Mouse (Mus musculus) liver, embryonic 11.5 days (tissue): ENCODE data around the gene Stx17. TPM values are rescaled to one million over a fixed set of nuclear protein-coding genes. Genes with fewer than 3 reads are reported as not detected.

Experiments used
- microRNA counts: library from miRNA; unstranded; fragments of <30 nt; microRNA quantifications from one replicate; lab custom pipeline; 2015
- microRNA-seq: library from miRNA; unstranded; fragments of <30 nt; microRNA quantifications from one replicate; pipeline ENCODE4, GENCODE M21; 2017; ENCODE audit warnings: borderline number of aligned reads
- polyA plus RNA-seq: library from polyadenylated mRNA; unstranded; fragments of >200 nt; fragmentation: Nextera tagmentation; extraction: Ambion mirVana; gene quantifications from 2 replicates; pipeline ENCODE4 v1.2.1, GENCODE M21; 2014

The Stx17 gene
- polyA plus RNA-seq, 1 experiment from 2014 or later: 28.2 TPM

MicroRNAs encoded within 50 kb of the gene (microRNA counts, 519-probe panel; counts per million panel counts)
- microRNA mmu-miR-1958 (lab: Ali Mortazavi, UCI): not detected

Small RNA genes within 50 kb of the gene (microRNA-seq; reads per million reads assigned to microRNA genes)
- not detected for gene Mir1958

Other genes with a start within 250 kb of the Stx17 start
- 0.04 TPM in 2 replicates for gene Nr4a3, start 79.8 kb upstream of the Stx17 start, polyA plus RNA-seq
- gene Erp44, start 154.6 kb downstream of the Stx17 start, polyA plus RNA-seq: 73.4 and 78.5 TPM in 2 replicates
- 4.9 and 5.4 TPM in 2 replicates for gene Invs, start 154.8 kb downstream of the Stx17 start, polyA plus RNA-seq